Mouse (Mus musculus): ENCODE data around the gene Cdk15. TPM values are rescaled to one million over a fixed set of nuclear protein-coding genes. Genes with fewer than 3 reads are reported as not detected.

Gene Cdk15
- polyA plus RNA-seq, 1 experiment from 2014 or later: 0.18 TPM

DNA sequence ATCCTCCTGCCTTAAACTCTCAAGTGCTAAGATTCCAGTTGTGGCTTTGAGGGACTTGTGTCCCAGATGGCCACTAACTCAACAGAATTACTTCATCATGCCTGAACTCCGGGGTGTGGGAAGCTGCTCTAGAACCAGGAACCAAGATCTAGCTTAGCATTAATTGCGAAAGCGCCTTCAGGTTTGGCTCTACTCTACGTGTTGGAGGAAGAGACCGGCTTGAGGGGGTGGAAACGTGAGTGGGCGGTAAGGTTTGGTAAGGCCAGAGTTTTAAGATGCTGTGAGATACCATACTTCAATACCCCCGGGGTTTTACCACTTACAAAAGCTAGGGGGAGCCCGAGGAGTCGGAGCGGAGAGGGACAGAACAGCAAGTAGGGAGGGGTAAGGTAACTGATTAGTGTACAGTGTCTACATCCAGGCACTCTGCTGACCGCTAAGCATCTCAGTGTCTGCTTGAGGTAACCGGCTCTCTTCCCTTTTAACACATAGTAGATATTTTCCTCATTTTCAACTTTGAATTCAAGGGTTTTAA lies 29.7 kb downstream of the Cdk15 start:
- no peak for ATAC-seq (ENCODE audit: insufficient read depth, low FRiP score, low read depth)
- Histone ChIP-seq H3K4me2 (no peak overlapping the region), H3K27ac (no peak overlapping the region), H3K27me3 (replicated peaks) (no peaks in the 10 kb centered on the region), H3K4me3 (replicated peaks) (no peak overlapping the region), H3K4me1 (no peaks in the 10 kb centered on the region), H3K9ac (no peak overlapping the region), H3K9me3 (no peaks in the 10 kb centered on the region), H3K36me3 (no peaks in the 10 kb centered on the region)
- 78% methylated on average over 13 of the region's 13 CpGs for WGBS

DNA sequence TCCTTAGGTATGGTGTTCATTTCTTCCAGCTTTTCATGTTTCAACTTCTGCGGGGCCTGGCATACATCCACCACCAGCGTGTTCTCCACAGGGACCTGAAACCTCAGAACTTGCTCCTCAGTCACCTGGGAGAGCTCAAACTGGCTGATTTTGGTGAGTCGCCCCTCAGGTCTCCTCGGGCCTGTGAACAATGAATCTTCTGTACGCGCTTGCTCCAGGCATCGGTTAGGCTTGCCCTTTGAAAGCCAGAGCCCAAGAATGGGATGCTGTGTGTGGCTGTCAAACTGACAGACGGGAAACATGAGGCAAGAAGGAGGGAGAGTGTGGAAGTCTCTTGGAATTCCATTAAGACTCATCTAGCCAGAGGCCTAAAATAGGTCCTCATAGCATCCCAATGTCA lies 31.0 kb downstream of the Cdk15 start:
- Histone ChIP-seq H3K9me3 (no peaks in the 10 kb centered on the region), H3K4me3 (replicated peaks) (no peak overlapping the region), H3K27ac (no peak overlapping the region), H3K27me3 (replicated peaks) (no peaks in the 10 kb centered on the region), H3K36me3 (no peaks in the 10 kb centered on the region), H3K4me1 (no peaks in the 10 kb centered on the region), H3K9ac (no peak overlapping the region), H3K4me2 (no peak overlapping the region)
- ATAC-seq (ENCODE audit: insufficient read depth, low FRiP score, low read depth): no peak
- WGBS: 68% methylated on average over 8 of the region's 8 CpGs

DNA sequence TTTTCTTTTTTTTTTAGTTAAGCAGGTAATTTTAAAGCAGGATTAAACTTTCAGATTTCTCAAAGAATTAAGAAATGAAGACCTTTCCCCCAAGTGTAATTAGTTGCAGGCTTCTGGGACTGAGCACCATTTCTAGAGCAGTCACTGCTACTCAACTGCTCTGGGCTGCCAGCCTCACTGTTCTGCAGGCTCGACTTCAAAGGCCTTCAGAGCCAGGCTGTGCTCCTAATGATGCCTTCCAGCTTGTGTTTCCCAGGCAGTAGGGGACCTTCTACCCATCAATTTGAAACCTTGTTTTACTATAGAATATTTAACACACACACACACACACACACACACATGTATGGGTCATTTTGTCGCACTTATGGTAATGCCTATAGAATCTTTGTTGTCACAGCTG lies 34.9 kb downstream of the Cdk15 start:
- no peak overlapping the region for H3K9ac ChIP-seq
- H3K9me3 ChIP-seq: no peaks in the 10 kb centered on the region
- H3K4me3 ChIP-seq (replicated peaks): no peak overlapping the region
- ATAC-seq (ENCODE audit: insufficient read depth, low FRiP score, low read depth): no peak
- no peaks in the 10 kb centered on the region for H3K36me3 ChIP-seq
- H3K27me3 ChIP-seq (replicated peaks): no peaks in the 10 kb centered on the region
- no peak overlapping the region for H3K27ac ChIP-seq
- 39% methylated on average over 2 of the region's 2 CpGs for WGBS
- no peaks in the 10 kb centered on the region for H3K4me1 ChIP-seq
- no peak overlapping the region for H3K4me2 ChIP-seq

DNA sequence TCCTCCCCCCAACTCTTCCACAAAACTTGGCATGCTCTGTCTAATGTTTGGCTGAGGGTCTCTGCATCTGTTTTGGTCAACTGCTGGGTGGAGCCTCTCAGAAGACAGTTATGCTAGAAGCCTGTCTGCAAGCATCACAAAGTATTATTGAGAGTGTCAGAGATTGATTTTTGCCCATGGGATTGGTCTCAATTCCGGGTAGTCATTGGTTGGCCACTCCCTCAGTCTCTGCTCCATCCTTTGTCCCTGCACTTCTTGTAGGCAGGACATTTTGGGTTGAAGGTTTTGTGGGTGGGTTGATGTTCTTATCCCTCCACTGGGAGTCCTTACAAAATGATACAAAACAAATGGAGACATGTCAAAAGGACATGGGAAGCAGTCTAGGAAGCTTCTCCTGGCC lies 39.1 kb downstream of the Cdk15 start:
- no peaks in the 10 kb centered on the region for H3K9me3 ChIP-seq
- WGBS: 54% methylated on average over 1 of the region's 1 CpGs
- no peak overlapping the region for H3K9ac ChIP-seq
- no peak for ATAC-seq (ENCODE audit: insufficient read depth, low FRiP score, low read depth)
- H3K4me3 ChIP-seq (replicated peaks): no peak overlapping the region
- no peaks in the 10 kb centered on the region for H3K36me3 ChIP-seq
- no peak overlapping the region for H3K4me2 ChIP-seq
- no peak overlapping the region for H3K27ac ChIP-seq
- H3K4me1 ChIP-seq: no peaks in the 10 kb centered on the region
- H3K27me3 ChIP-seq (replicated peaks): no peaks in the 10 kb centered on the region

DNA sequence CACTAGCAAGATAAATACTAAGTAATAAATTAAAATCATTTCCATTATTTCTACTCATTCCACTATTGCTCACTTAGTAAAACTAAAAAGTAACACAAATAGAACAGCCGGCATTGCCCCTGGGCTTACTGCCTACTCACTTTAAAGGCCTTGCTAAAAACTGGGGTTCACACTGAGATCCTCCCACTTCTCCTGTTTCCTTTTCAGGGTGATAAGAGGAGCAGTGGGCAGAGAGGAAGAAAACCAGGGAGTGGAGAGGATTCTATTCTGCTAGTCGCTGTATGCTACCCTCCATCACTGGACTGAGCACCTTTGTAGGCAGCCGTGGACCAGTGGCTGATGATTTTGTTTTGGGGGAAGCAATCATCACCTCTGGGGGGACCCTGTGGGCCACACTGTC lies 40.5 kb downstream of the Cdk15 start:
- ATAC-seq (ENCODE audit: insufficient read depth, low FRiP score, low read depth): no peak
- 86% methylated on average over 3 of the region's 3 CpGs for WGBS
- H3K4me1 ChIP-seq: no peaks in the 10 kb centered on the region

DNA sequence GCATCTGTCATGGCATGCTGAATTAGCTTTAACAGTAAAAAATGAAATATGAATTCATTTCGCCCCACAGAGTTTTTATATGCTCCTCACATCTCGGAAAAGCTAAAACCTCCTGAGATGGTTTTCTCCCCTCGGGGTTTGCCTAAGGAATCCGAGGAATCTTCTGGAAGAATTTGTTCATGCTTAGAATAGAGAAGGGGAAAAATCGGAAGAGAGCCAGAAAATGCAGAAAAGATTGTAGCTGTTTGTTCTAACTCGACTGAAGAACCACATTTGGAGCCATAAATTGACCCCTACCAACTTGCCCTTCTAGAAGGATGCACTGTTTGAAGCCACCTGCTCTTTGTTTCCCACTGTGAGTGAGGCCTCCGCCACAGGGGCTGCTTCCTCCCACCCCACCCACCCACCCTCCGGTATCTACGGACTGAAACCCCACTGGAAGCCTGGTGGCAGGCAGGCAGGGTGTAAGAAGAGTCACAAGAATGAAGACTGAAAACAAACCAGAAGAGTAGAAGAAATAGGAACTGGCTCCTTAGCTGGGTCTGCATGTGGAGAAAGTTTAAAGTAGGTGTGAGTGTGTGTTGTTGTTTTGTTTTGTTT lies 41.9 kb downstream of the Cdk15 start:
- WGBS: 39% methylated on average over 9 of the region's 9 CpGs
- no peaks in the 10 kb centered on the region for H3K27me3 ChIP-seq (replicated peaks)
- no peak overlapping the region; the same call in 1 of the 2 replicates for H3K27ac ChIP-seq
- H3K4me3 ChIP-seq (replicated peaks): no peak overlapping the region
- no peak for ATAC-seq (ENCODE audit: insufficient read depth, low FRiP score, low read depth)
- no peak overlapping the region for H3K9ac ChIP-seq
- H3K4me2 ChIP-seq: no peak overlapping the region
- no peaks in the 10 kb centered on the region for H3K9me3 ChIP-seq
- H3K36me3 ChIP-seq: no peaks in the 10 kb centered on the region
- no peaks in the 10 kb centered on the region for H3K4me1 ChIP-seq

More for the DNA sequence above, 40.5 kb downstream of the Cdk15 start:
- Histone ChIP-seq H3K4me2 (no peak overlapping the region), H3K36me3 (no peaks in the 10 kb centered on the region), H3K27ac (no peak overlapping the region), H3K27me3 (replicated peaks) (no peaks in the 10 kb centered on the region), H3K4me3 (replicated peaks) (no peak overlapping the region), H3K9me3 (no peaks in the 10 kb centered on the region), H3K9ac (no peak overlapping the region)

DNA sequence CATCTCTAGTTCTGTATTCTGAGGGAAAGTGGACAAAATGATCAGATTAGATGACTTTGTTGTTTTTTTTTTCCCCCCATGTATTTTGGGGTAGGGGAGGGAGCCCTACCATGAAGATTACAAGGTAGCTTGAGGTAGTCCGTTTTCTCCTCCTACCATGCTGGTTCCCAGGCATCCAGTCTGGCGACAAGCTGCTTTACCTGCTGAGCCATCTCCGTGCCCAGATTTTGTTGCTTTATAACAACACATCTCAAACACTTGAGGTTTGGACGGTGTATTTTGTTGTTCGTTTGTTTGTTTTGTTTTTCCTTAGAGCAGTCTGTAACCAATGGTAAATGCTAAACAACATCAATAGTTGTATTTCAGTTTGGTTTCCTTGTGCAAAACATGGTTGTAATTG lies 50.6 kb downstream of the Cdk15 start:
- Histone ChIP-seq H3K9me3 (no peaks in the 10 kb centered on the region), H3K4me1 (no peaks in the 10 kb centered on the region), H3K36me3 (no peaks in the 10 kb centered on the region), H3K4me2 (no peak overlapping the region), H3K27me3 (replicated peaks) (no peaks in the 10 kb centered on the region), H3K4me3 (replicated peaks) (no peak overlapping the region), H3K9ac (no peak overlapping the region), H3K27ac (no peak overlapping the region)
- ATAC-seq (ENCODE audit: insufficient read depth, low FRiP score, low read depth): no peak
- 85% methylated on average over 5 of the region's 5 CpGs for WGBS

DNA sequence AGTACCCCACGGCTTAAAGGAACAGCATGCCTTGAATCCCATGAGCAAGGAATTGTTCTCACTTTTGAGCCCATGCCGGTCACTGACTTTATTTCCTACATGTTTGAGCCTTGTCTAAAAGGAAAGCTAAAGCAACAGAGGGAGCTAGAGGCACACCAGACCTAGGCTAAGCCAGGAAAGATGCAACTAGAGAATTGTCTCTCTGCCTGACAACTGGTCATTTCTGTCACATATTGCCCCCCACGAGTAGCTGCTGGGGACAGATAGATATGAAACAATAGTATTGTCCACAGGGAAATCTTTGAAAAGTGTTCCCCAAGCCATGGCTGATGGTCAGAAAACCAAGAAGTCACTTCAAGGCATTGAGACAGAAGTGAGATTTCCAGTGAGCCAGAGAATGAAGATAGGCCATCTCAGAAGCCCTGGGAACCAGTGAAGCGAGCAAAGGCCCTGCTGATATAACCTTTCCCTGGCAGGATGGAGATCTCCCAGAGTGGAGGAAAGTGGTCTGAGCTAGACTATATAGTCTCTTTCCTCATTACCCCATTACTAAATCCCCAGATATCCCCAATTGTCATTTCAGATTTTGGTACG lies 54.7 kb downstream of the Cdk15 start:
- H3K4me2 ChIP-seq: no peak overlapping the region
- no peak for ATAC-seq (ENCODE audit: insufficient read depth, low FRiP score, low read depth)
- no peaks in the 10 kb centered on the region for H3K27me3 ChIP-seq (replicated peaks)
- H3K4me1 ChIP-seq: peaks cover 12% of the 10 kb centered on the region
- H3K27ac ChIP-seq: no peak overlapping the region
- 79% methylated on average over 5 of the region's 5 CpGs for WGBS
- H3K4me3 ChIP-seq (replicated peaks): no peak overlapping the region
- H3K9ac ChIP-seq: no peak overlapping the region
- H3K9me3 ChIP-seq: no peaks in the 10 kb centered on the region
- no peaks in the 10 kb centered on the region for H3K36me3 ChIP-seq

DNA sequence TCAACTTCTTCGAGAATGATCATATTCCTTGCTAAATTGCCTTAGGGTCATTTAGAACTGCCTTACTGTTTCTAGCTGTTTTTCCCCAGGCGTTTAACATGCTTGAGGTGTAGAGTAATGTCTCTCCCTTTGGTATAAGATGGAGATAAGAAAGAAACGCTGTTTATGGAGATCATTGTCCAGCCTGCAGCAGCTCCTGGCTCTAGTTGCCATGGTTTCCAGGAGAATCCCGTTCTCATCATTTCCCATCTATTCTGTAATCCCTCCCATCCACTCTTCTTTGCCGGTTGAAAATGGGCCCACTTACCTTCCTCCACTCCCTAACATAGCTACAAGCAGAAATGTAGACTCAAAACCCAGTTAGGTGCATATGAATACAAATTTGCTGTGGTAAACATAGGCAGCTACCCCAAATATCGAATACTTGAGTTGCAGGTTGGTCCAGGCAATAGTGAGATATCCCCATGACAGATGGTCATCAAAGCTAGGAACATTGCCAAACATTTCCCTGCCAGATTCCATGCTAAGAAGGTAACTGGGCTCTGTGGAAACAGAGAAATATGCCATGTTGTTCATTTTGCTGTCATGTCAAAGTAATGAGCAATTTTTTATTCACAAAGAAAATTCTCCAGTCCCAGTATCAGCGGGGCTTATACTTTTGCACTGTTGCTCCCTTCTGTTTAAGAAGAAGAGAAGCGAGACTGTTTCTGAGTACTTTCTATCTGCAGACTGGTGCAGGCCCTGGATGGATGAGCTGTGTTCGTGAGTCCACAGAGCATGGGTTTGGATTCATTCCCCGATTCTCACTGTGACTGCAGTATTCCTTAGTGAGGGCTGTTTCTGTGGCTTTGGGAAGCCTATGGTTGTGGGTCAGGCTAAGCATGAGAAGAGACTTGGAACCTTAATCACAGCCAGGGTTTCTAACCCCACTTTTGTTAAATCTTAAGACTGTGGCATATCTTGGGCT lies 55.8 kb downstream of the Cdk15 start:
- Histone ChIP-seq H3K9ac (no peak overlapping the region), H3K4me2 (no peak overlapping the region), H3K36me3 (no peaks in the 10 kb centered on the region), H3K27ac (no peak overlapping the region), H3K27me3 (replicated peaks) (no peaks in the 10 kb centered on the region), H3K4me1 (peaks cover 13% of the 10 kb centered on the region), H3K9me3 (no peaks in the 10 kb centered on the region), H3K4me3 (replicated peaks) (no peak overlapping the region)
- 68% methylated on average over 10 of the region's 10 CpGs for WGBS
- no peak for ATAC-seq (ENCODE audit: insufficient read depth, low FRiP score, low read depth)

DNA sequence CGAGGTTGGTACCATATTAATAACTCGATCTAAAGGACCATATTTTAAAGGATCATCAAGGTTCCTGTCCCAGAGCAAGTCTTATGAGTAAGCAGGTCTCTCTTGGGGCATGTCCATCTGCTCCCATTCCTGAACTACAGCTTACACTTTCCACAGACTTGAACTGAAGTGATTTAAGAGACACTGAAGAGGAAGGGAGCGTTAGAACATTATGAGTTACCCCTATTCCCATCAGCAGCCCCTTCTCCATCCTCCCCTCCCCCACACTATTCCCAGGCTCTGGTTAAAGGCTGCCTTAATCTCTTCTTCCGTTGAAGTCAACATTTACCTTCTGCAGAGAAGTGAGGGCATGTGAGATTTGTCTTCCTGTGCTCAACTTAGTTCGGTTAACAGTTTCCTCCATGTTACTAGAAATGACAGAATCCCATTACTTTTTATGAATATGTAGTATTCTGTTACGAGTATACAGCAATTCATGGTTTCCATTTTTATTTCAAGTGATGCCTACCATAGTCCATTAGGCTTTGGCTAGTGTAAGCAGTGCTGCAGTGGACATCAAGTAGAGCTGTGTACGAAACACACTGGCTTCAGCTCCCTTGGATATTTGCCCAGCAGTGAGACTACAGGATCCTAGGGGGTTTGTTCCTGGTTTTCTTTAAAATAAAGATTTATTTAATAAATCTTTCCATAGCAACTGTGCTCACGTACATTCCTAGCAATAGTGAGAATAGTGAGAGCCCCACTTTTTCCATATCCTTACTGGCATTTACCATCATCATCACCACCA lies 56.6 kb downstream of the Cdk15 start:
- Histone ChIP-seq H3K4me1 (peaks cover 13% of the 10 kb centered on the region), H3K9me3 (no peaks in the 10 kb centered on the region), H3K4me2 (no peak overlapping the region), H3K9ac (no peak overlapping the region), H3K27ac (no peak overlapping the region), H3K36me3 (no peaks in the 10 kb centered on the region), H3K27me3 (replicated peaks) (no peaks in the 10 kb centered on the region), H3K4me3 (replicated peaks) (no peak overlapping the region)
- 63% methylated on average over 8 of the region's 8 CpGs for WGBS
- no peak for ATAC-seq (ENCODE audit: insufficient read depth, low FRiP score, low read depth)

DNA sequence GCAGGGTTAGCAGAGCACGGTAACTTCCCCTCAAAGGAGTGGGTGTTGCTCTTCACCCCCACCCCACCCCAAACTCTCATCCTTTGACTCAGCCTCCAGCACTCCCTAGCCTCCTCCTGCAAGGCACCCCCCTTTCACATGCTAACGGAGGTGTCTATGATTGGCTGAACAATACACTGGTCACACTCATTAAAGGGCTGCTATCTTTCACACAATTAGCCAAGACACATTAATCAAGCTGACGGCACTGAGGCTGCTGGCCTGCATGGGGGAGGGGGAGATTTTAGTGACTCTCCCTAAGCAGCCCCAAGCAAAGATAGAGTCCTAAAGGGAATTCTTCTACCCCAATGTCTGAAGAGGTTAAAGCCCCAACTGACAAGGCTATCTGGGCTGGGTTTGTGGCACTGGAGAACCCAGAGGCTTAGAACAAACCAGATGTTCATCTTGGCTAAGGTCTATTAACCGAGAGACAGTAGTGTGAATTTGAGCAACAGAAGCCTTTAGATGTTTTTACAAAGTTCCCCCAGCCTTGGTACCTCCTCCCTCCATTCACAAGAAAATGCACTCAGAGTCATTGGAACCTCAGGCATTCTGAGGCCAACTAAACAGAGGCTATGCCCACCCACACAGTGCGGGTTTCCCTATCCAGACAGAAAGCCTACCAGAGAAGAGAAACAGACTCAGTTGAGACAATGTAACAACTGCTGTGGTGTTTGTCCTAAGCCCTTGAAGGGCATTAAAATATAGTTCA lies 58.5 kb downstream of the Cdk15 start:
- Histone ChIP-seq H3K4me2 (no peak overlapping the region), H3K27ac (no peak overlapping the region), H3K9ac (no peak overlapping the region), H3K9me3 (no peaks in the 10 kb centered on the region), H3K4me3 (replicated peaks) (no peak overlapping the region), H3K27me3 (replicated peaks) (no peaks in the 10 kb centered on the region), H3K4me1 (peaks cover 13% of the 10 kb centered on the region), H3K36me3 (no peaks in the 10 kb centered on the region)
- WGBS: 20% methylated on average over 5 of the region's 5 CpGs
- ATAC-seq (ENCODE audit: insufficient read depth, low FRiP score, low read depth): no peak
